Mouse (Mus musculus) spleen, adult 18-20 months (tissue): ENCODE results near the gene Syngap1.
A peak's percentile ranks its signal among the peaks of the same experiment; 100 is the strongest.

Experiments used
- DNase-seq, 2 experiments: peaks; one replicate each; pipeline ENCODE4 v3.0.0; 2022; ENCODE audit warnings: mixed read lengths in 2 of 2

The Syngap1 gene

GRCm38 (mm10) chr17:26995562-26995961, 54.5 kb downstream of the Syngap1 start:
- no peak for DNase-seq

DNA sequence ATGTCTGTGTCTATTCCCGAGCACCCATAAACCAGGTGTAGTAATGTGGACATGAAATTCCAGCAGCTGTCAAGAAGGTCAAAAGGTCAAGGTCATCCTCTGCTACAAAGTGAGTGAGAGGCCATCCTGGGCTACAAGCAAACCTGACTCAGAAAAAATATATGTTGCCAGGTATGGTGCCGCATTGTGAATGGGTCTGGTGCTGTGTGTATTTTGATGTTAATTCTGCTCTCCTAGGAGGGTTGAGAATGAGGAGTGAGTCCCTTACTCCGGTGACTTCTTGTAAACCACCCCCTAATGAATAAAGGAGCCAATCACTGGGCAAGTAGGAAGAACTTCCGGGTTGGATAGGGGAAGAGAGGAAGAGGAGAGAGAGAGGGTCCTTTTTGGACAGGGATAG, 56.6 kb downstream of the Syngap1 start:
- DNase-seq: no peak

GRCm38 (mm10) chr17:26998283-26998682, 57.2 kb downstream of the Syngap1 start:
- no peak for DNase-seq

GRCm38 (mm10) chr17:26999996-27000395, 58.9 kb downstream of the Syngap1 start:
- no peak for DNase-seq

GRCm38 (mm10) chr17:27001151-27001550, 60.1 kb downstream of the Syngap1 start:
- peak; percentile 28 to 50 for DNase-seq

- DNase-seq: peak in 1 of 2 experiments; percentile 53
These were observed 60.8 kb downstream of the Syngap1 start for GRCm38 (mm10) chr17:27001889-27002288.

GRCm38 (mm10) chr17:27004431-27004830, 63.4 kb downstream of the Syngap1 start:
- DNase-seq: peak in 1 of 2 experiments; percentile 71

- DNase-seq: no peak
These were observed 63.9 kb downstream of the Syngap1 start for GRCm38 (mm10) chr17:27004903-27005485.

GRCm38 (mm10) chr17:27005644-27006043, 64.6 kb downstream of the Syngap1 start:
- no peak for DNase-seq

DNA sequence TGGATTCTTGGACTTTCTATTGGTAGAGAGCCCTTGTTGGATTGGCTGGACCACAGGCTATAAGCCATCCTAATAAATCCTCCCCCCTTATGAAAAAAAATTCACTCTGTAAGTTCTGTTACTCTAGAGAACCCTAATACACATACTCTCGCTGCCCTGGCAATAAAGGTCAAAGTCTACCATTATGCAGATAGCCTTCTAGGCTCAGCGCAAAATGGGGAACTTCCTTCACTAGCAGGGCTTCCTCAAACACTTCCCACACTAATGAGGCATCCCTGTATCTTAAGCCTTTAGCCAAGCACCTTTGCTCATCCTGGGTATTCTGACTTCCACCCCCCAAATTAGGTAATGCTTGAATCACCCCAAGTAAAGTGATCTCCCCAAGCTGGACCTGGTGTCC, 67.2 kb downstream of the Syngap1 start:
- no peak for DNase-seq

DNA sequence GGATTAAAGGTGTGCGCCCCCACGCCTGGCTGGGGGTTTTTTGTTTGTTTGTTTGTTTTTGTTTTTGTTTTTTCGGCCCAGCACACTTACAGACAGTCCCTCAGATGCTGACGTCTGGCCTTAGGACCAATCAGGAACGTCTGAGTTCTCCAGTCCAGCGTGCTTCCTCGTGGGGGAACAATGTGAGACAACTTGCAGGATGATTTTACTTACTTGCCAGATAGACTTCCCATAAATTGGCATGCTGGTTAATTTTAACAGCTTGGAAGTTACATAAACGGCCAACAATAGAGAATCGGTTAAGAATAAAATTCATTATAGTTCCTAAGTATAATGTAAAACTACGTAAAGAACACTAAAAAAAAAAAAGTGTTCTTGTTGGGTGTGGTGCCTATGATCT, 70.1 kb downstream of the Syngap1 start:
- no peak for DNase-seq

- peak; percentile 59 to 64 for DNase-seq
These were observed 71.1 kb downstream of the Syngap1 start for GRCm38 (mm10) chr17:27011998-27012672.

- DNase-seq: no peak
These were observed 71.9 kb downstream of the Syngap1 start for GRCm38 (mm10) chr17:27012909-27013308.

GRCm38 (mm10) chr17:27017564-27018499, 76.8 kb downstream of the Syngap1 start:
- DNase-seq: peak; percentile 77 to 94

- no peak for DNase-seq
These were observed 77.6 kb downstream of the Syngap1 start for GRCm38 (mm10) chr17:27018555-27019196.

DNA sequence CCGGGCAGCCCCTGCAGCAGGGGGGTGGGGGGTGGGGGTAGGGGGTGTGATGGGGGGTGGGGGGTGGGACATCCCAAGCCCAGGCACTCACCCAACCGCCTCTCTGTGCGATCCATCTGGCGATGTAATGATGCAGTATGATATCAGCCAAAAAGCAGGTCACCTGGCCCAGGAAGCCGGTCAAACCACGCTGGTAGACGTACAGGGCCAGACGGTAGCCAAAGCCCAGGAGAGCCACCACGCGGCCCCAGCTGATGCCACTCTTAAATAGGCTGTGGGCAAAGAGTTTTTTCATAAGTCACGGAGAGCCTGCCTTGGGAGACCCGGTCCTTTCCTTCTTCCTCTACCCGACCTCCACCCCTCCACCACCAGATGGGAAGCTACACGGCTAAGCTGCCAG, 80.0 kb downstream of the Syngap1 start:
- DNase-seq: no peak

- no peak for DNase-seq
These were observed 80.7 kb downstream of the Syngap1 start for GRCm38 (mm10) chr17:27021736-27022135.
